Mouse (Mus musculus): ENCODE results near the gene Arsb.

The Arsb gene

DNA sequence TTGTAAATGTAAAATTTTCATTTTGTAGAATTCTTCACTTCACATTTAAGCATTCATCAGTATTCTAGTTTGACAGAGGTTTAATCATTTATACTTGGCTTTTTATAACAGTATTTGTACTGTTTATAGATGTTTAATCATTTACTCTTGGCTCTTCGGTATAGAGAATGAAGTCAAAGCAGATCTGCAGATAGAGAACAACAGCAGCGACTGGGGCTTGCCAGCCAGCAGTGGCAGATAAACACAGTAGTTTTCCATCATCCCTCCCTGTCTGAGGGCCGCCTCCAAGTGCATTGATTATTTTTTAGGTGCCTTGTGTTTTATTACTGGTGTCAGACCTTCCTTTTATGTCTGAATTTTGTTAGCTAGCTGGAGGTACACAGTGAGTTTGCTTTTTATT lies 118.6 kb downstream of the Arsb start:
- DNase-seq (ENCODE audit: low spot score in 2 of 2) = no peak

DNA sequence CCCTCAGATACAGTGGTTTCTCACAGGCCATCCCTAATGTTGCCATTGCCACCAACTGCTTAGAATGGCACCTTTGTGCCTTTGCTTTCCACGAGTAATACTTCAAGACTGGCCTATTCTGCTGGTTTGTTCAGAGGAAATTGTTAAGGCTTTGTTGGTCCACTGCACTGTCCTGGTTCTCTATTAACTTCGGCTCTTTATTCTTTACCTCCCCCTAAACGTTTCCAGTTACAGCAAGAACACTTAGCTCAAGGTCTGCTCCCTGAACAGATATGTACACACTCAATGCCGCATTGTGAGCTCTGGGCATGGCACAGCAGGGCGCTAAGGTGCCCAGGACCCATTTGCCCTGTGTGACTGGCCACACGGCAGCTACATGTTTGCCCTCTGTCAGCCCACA lies 119.8 kb downstream of the Arsb start:
- no peak for DNase-seq (ENCODE audit: low spot score in 2 of 2)

DNA sequence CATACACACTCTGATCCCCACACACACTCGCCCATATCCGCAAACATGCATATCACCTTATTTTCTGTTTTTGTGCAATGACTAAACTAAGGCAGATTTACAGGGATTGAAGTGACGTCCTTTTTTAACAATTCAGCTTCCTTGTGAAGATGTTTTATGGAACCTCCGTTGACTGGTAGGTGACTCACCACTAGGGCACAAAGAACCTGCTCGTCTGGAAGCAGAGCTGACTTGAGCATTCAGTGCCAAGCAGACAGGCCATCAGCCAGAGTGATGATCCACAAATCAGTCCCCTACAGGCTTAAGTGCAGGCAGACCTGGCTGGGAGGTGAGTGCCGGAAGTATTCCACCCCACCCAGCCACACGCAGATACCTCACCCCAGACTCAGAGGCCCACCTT lies 120.7 kb downstream of the Arsb start:
- no peak for DNase-seq (ENCODE audit: low spot score in 2 of 2)

DNA sequence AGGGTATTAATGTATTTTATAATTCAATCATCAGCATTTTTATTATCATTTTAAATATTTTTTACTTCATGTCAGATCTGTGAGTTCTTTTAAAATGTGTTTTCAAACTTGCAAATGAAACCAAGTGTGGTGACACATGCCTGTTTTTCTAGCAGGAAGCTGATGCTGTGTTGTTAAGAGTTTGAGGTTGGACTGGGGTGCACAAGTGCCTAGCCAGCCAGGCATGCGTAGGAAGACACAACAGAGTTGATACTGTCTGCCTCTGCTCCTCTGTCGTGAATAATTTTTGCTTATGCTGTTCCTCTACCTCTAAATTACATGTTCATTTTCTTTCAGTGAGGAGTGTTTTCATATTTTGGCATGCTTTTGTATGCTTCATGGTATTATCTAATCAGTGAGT lies 122.7 kb downstream of the Arsb start:
- no peak for DNase-seq (ENCODE audit: low spot score in 2 of 2)

DNA sequence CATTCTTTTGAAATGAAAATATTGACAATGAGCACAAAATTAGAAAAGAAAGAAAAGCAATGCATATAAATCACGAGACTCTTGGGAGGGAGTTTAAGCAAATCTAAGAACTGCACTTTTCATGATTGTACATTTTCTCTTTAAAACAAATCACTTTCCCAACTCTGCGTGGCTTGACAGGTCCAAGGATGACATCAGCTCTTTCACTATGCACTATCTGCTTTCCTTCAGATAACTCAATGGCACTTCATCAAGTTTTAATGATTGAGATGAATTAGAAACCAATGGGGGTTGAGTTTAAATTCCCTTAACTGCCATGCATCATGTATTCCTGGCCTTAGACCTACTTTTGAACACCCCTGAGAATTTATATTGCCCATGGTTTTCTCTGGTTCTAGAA lies 124.0 kb downstream of the Arsb start:
- no peak for DNase-seq (ENCODE audit: low spot score in 2 of 2)

DNA sequence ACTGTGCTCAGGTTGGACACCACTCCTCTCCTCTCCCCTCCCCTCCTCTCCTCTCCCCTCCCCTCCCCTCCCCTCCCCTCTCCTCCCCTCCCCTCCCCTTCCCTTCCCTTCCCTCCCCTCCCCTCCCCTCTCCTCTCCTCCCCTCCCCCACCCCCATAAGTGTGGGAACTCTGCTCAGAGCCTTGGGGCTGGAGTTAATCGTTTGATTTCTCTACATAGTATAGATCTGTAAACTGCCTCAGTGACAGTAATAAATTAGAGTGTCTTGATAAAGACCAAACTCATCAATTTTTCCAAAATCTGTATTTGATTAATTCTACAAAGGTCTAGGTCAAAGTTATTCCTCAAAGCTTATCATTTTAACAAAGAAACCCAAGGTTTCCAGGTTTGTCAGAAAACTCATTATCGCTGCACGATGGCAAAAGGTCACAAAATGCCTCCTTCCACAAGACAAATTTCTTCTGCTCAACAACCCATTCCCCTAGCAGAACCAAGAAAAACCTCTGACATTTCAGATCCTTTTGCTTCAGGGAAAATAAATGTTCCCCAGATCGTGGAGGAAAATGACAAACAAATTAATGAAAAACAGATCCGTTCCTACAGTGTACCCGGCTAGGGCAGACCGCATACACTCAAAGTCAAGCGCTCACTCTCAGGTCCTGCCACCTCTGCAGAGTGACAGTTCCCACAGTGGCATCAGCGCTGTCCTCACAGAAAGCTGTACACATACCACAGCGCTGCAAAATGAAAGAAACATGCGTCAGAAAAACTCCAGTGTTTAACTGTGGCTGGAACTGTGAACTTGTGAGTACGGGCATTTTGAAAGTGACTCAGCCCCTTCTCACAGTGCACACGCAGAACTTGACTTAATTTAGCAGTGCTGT lies 126.8 kb downstream of the Arsb start:
- DNase-seq (ENCODE audit: low spot score in 2 of 2) = no peak

DNA sequence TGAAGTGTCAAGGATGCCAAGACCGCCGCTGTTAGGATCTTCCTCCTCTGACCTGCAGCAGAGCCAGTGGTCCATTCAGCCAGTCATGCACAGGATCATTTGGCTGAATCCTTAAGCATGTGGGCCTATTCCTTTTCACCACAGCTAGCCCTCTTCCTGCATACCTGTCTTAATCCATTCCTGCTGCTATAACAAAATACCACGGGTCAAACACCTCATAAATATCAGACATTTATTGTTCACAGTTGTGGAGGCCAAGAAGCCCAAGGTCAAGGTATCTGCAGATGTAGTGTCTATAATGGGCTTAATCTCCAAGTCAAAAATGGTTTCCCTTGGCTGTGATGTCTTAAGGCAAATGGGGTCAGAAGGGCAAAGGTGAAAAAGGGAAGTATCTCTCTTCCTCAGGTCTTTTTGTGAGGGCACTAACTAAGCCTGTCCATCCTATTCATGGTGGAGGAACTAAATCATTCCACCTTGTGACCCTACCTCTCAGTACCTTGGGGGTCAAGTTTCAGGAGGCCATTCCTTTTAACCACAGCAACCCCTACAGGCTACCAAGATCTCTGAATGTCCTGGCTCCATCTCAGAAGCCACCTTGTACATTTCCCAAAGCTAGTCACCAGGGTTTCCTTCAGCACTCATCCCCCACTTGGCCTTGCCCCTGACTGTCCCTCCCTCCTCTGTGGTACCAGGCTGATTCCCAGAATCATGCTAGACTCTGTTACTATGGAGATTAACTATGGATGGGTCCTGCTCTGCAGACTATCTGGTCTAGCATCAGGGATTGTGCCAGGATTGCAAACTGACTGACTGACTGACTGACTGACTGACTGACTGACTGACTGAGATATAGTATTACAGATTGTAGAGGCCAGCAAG lies 128.2 kb downstream of the Arsb start:
- DNase-seq (ENCODE audit: low spot score in 2 of 2) = no peak

DNA sequence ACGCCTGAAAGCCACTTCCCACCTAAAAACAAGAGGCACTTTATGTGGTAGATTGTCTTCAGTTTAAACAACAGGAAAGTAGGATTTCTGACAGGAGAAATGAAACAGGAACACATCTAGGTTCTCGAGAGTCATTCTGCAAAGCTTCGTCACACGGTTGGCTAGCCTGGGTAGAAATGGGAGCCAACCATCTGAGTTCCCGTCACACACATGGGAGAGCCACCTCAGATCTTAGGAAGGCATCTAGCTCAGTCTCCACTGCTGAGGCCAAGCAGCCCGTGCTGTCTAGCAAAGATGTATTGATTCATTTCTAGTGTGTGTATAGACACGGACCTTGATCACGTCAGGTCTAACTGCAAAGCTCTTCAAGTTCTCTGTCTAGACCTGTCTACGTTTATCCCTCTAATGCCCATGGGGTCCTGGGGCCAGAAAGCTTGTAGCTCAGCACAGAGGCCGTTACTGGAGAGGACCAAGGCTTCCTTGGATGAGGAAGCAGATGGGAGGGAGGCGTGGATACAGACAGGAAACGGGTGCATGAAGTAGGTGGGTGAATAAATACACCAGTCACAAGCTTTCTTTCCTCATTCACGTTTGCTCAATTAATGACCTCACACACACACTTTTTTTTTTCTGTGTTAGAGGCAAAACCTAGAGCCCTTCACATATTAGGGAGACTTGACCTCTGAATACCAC lies 129.7 kb downstream of the Arsb start:
- DNase-seq (ENCODE audit: low spot score in 2 of 2) = no peak

DNA sequence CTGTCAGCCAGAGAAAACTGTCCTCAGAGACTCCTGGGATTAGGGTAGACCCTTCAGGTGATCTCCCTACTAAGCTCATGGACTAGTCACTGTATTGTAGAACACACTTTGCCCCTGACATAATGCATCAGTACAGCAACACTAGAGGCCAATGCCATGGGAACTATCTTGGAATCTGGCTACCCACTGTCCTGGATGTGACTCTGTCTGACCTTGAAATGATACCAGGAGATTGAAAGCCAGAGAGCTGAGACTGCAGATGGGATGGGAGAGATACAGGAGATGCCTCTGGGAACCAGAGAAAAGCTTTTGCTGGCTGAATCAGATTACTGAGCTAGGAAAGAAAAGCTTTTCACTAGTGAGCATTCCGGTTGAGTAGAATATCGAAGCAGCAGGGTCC lies 130.7 kb downstream of the Arsb start:
- DNase-seq (ENCODE audit: low spot score in 2 of 2) = no peak

DNA sequence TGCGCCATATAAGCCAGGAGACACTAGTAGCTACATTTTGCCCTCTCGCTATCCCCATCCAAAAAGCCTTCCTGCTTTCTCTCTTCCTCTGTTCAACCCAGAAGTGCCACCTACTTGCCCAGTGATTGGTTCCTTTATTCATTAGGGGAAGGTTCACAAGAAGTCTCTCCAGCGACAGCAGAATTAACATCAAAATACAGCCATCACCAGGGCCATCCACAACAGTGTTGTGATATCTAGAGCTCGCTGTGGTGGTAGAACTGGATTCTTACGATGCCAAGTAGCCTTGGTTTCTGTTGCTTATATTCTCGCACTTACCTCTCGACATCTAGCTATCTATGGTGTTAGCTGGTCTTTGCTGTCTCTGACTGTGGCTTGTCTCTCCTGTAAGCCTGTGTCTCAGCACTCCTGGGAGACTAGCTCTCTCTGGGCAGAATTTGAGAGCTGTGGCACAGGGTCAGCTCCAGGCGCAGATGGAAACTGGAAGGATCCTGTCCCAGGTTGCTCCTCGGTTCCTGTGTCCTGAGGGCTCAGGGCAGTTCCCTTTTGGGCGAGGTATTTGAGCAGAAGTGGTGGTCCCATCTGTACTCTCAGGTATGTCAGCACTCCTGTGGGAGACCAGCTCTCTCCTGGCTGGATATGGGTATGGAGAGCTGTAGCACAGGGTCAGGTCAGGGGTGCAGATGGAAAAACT lies 135.3 kb downstream of the Arsb start:
- no peak for DNase-seq (ENCODE audit: low spot score in 2 of 2)

DNA sequence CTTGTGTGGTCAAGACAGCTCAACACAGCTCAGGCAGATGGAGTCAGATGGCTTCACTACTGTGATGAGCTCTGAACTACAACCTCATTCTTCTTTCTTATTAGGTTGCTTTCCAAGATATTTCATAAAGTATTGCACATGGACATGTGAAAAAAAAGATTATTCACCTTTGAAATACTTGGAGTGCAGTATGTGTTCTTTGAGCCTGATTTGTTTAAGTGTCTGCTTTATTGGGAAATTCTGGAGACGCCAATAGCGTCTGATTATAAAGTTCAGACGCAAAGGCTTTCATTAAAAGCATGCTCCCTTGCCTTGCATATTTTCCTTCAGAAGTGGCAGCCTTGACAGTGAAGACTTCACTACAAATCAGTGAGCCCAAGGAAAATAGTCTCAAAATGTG lies 136.5 kb downstream of the Arsb start:
- no peak for DNase-seq (ENCODE audit: low spot score in 2 of 2)

DNA sequence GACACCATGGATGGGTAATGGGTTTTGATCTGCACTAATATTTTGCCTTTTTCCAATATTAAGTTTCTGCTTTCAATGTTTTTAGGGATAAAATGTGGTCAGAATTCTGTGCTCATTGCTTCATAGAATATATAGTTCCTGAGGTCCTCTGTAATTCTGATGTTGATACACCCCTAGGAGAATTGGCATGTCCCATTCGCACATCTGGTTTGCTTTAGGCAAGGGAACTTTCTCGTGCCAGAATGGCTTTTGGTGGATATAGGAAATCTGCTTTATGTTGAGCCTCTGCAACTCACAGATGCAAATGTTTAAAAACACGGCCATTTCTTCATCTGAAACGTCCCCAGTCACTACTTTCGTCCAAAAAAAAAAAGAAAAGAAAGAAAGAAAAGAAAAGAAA lies 138.4 kb downstream of the Arsb start:
- DNase-seq (ENCODE audit: low spot score in 2 of 2) = no peak

DNA sequence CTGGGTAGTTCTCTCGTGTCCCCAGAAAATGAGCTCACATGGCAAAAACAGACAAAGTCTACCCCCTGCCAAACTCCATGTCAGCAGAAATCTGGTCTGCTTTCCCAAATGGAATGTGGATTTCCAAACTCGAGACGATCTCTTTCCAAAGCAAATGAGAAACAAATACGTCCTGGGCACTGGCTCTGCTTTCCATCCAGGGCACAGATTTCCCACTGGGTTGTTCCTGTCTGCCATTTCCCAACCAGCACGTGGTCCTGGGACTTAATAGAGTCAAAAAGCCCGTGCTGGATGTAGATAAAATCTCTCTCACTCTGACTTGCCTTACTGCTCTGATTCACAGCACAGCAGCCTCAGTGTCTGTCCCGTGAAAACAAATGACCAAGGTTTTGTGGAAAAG lies 139.6 kb downstream of the Arsb start:
- DNase-seq (ENCODE audit: low spot score in 2 of 2) = no peak

DNA sequence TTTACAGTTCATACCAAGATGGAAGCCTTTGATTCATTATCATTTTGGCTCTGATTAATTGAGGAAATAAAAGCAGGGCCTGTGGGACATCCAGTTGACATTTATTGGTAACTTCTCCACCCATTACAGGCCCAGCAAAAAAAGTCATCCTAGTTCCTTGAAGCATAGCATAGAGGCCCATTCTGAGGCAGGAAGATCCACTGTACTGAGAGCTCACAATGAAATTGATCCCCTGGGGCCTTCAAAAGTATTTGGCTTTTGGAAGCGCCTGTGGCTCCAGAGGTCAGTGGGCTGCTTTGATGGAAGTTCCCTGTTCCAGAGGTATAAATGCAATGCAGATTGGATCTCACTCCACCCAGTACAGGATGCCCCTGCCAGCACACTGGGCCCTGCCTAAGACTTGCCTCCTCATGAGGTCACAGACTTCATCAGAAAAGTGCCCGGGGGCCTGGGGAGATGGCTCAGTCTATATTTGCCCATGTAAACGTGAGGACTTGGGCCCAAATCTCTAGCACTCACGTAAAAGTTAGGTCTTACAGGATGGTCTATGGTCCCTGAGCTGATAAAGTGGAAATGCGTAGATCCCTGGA lies 141.0 kb downstream of the Arsb start:
- DNase-seq (ENCODE audit: low spot score in 2 of 2) = no peak

DNA sequence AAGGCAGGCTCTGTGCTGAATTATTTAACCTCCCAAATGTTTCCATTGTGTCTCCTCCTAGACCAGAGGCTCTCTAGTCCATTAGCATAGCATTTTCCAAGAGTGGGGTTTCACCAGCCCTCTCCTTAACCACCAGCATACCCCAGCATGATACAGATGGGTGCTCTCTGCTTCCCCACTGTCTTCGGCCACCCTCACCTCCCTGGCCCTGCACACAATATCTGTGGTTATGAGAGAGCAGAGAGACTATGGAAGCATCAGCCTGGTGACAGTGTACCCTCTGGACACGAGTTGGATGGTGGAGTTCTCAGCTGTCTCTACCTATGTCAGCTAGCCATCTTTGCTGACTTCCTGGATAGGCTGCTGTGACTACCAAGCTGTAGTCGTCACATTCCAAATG lies 142.8 kb downstream of the Arsb start:
- DNase-seq (ENCODE audit: low spot score in 2 of 2) = no peak

DNA sequence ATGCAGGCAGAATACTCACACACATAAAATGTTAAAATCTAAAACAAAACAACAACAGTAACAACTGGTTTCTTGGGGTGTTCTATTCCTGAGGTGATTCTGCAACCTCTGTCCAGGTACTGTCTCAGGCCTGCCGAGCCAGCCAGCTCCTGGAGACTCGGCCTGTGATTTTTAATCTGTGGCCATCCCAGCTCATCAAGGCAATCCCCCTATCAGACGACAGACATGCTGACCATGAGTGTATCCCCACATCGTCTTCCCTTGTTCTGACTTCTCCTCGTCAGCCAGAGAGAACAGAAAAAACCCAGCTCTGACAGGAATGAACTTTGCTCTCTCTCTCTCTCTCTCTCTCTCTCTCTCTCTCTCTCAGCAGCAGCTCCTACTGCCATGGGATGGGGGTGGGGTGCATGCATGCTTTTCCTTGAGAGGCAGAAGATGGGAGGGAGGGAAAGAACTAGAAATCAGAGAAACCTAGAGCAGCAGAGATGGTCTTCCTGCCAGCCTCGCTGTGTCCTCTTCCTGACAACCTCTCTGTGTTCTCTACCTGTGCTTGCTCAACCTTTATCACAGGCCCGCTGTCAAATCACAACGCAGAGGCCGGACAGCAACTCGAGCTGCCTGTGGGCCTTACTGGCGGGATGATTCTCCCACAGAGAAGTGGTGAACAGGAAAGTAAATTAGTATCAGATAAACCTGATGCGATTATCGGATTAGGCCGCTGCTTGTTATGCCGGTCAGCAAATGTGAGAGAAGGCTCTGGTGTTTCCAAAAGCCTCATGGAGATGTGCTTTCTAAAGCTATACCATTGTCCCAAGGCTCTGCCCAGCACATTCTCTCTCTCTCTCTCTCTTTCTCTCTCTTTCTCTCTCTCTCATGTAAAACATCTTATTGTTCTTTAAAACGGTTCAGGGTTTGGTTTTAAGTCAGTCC lies 144.5 kb downstream of the Arsb start:
- no peak for DNase-seq (ENCODE audit: low spot score in 2 of 2)

DNA sequence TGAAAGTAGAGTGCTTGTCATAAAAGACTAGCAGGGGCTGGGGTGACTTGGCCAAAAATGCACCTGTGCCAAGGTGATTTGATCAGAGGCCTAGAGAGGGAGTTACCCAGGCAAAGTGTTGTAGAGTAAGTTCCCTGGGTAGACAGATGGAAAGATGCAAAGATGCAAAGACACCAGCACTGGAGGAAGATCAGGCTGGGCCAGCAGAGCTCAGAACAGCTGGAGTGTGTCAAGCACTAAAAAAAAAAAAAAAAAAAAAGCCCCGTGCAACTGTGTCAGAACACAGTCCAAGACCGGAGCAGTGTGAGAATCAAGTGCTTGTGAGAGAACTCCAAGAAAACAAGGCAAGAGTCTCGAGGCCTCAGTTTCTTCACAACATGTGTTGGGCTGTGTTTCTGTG lies 148.1 kb downstream of the Arsb start:
- no peak for DNase-seq (ENCODE audit: low spot score in 2 of 2)

DNA sequence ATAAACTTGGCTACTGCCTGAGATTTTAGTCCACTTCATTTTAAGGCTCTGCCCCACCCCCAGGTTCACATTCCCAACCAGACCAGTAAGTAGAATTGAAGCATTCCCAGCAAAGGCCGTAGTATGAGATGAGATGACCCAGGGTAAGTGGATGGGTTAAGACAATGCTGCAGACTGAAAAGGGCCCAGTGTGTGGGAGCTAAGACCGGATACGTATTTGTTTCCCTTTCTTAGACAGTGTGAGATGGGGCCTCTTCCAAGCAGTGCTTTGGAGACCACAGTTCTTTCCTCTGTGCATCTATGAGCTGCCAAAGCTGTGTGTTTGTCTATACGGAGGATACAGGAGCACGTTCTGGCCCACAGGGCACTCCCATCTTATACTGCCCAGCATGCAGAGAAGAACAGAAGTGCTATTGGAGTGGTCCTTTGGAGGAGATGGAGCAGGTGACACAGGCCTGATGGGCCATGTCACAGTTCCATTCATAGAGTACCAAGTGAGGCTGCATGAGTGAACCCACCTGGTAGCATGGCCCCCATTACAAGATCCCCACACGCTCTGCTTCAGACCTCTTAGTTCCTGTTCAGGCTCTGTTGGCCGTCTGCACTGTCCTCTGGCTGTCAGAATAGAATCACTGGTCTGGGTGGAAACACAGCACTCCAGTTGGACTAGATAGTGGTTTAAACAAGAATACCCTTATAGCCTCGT lies 148.8 kb downstream of the Arsb start:
- no peak for DNase-seq (ENCODE audit: low spot score in 2 of 2)

DNA sequence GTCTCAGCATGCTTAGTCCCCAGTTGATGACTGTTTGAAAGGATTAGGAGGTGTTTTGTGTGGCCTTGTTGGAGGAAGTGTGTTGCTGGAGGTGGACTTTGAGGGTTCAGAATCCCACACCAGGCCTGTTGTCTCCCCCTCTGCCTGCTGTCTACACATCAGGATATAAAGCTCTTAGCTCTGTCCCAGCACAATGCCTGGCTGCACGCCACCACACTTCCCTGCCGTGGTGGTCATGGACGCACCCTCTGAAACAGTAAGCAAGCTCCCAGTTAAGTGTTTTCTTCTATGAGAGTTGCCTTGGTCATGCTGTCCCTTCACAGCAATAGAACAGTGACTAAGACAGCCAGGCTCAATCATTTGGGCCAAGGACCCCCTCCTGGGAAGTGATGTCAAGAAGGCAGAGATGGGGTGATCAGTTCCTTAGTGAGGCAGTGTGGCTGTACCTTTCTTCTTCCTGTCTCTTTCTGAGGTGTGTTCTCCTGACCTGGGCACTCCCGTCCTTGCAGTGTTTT lies 149.4 kb downstream of the Arsb start:
- DNase-seq (ENCODE audit: low spot score in 2 of 2) = no peak
